Mouse (Mus musculus) heart, postnatal 14 days (tissue): ENCODE results near the gene Nedd9. TPM values are rescaled to one million over a fixed set of nuclear protein-coding genes. Genes with fewer than 3 reads are reported as not detected.

Source experiments
- DNase-seq, 2 experiments: peaks; one replicate each; pipeline ENCODE4 v3.0.0; 2021 to 2022
- intact Hi-C: fragments of 180-260 bp; cut with DNase I; formaldehyde crosslinking; loops from one replicate; pipeline ENCODE4 v1.15.1; 2025
- total RNA-seq, 2 experiments: library from RNA; stranded (reverse); gene quantifications; 2 replicates each; pipeline ENCODE4 v1.2.3; 2021

Nedd9 gene
- total RNA-seq, 2 experiments from 2014 or later, result 29.3 to 35.2 TPM

GRCm38 (mm10) chr13:41330051-41330450 lies 157.1 kb downstream of the Nedd9 start:
- DNase-seq, result no peak
- intact Hi-C loops, result no loop called here

- DNase-seq, result no peak
- intact Hi-C loops, result no loop called here
Measured at GRCm38 (mm10) chr13:41328481-41328880, 158.7 kb downstream of the Nedd9 start.

GRCm38 (mm10) chr13:41327546-41327945 lies 159.6 kb downstream of the Nedd9 start:
- DNase-seq, result no peak
- intact Hi-C loops, result no loop called here

DNA sequence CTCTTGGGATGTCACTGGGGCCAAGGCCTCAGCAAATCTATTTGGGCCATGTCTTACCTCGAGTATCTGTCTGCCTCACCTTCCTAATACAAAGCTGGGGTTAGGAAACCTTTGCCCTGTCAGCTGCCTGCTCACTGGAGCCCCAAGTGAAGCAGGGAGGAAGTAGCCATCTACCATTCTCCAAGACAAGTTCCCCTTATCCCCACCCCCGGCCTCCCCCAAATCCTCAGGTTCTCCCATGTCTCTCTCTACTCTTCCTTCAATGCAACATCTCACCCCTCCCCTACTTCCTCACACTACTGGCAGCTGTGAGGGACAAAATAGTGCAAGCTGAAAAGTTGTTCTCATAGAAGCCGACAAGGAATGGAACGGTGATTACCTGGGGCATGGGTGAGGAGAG lies 161.0 kb downstream of the Nedd9 start:
- no peak for DNase-seq
- intact Hi-C loops, result no loop called here

- intact Hi-C loops, result no loop called here
- DNase-seq, result no peak
Measured at GRCm38 (mm10) chr13:41325346-41325745, 161.8 kb downstream of the Nedd9 start.

DNA sequence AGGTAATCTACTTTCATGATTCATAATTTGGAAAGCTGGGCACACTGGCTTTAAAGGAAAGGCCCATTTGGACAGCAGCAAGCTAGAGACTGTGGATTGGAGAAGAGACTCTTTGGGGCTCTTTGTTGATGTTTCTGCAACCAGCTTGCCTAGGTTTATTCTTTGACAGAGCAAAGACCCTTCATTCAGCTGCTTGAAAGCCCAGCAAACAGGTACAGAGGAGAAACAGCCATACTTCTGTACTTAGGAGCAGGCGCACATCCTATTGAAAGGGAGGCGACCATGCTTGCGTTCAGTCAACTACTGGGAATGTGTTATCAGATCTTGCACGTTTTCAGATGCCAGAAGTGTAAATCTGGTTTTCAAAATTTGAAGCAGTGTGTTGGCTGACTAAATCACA lies 162.5 kb downstream of the Nedd9 start:
- DNase-seq, result no peak
- intact Hi-C loops, result no loop called here

DNA sequence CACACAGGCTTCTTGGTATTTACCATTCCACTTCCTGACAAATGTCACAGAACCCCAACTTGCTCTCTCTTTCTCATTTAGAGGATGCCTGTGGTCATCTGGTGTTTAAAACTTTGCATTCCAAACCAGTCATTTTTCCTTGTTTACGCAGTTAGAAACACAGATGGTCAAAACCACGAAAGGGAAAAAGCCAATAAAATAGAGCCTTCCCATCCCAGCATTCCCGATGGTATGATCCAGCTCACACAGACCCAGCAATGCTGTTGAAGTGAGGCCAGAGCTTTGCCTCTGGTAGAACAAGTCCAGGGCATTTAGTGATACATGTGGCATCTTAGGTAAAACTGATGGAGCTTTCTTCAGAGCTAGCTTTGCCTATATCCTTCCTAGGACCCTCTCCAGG lies 165.7 kb downstream of the Nedd9 start:
- intact Hi-C loops, result no loop called here
- DNase-seq, result no peak

- no peak for DNase-seq
- intact Hi-C loops, result no loop called here
Measured at GRCm38 (mm10) chr13:41320749-41321148, 166.4 kb downstream of the Nedd9 start.

- intact Hi-C loops, result loop anchor here (1.0 to 5.0 kb wide), 2 partner anchors 35 to 57 kb away; no protein-coding TSS in a partner anchor
- peak; percentile 82 to 92 for DNase-seq
Measured at GRCm38 (mm10) chr13:41302716-41303115, 184.4 kb downstream of the Nedd9 start.

GRCm38 (mm10) chr13:41300037-41300436 lies 187.1 kb downstream of the Nedd9 start:
- intact Hi-C loops, result loop anchor here (5.0 kb wide), 1 partner anchor 37 kb away; no protein-coding TSS in a partner anchor

GRCm38 (mm10) chr13:41298996-41299395 lies 188.2 kb downstream of the Nedd9 start:
- intact Hi-C loops, result no loop called here
- DNase-seq, result no peak

More at GRCm38 (mm10) chr13:41300037-41300436, 187.1 kb downstream of the Nedd9 start:
- DNase-seq, result no peak

DNA sequence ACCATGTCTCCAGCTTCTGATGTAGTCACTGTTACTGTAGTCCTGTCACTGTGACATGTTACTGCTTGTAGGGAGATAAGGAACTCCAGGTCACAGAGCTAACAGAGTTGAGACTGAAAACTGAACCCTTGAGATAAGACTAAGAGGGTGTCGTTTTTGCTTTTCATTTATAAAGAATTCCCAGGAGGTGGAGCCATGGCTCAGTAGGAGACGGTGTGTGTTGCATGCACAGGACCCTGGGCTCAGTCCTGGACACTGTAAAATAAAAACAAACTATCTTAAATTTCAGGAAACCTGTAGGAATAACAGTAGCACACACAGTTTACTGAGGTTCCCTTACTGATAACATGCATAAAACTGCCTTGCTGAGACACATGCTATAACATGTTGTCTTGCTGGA lies 188.6 kb downstream of the Nedd9 start:
- DNase-seq, result no peak

GRCm38 (mm10) chr13:41296396-41296795 lies 190.8 kb downstream of the Nedd9 start:
- DNase-seq, result no peak

More for the DNA sequence above, 188.6 kb downstream of the Nedd9 start:
- intact Hi-C loops, result no loop called here

GRCm38 (mm10) chr13:41295886-41296285 lies 191.3 kb downstream of the Nedd9 start:
- intact Hi-C loops, result no loop called here
- no peak for DNase-seq

More at GRCm38 (mm10) chr13:41296396-41296795, 190.8 kb downstream of the Nedd9 start:
- intact Hi-C loops, result no loop called here

DNA sequence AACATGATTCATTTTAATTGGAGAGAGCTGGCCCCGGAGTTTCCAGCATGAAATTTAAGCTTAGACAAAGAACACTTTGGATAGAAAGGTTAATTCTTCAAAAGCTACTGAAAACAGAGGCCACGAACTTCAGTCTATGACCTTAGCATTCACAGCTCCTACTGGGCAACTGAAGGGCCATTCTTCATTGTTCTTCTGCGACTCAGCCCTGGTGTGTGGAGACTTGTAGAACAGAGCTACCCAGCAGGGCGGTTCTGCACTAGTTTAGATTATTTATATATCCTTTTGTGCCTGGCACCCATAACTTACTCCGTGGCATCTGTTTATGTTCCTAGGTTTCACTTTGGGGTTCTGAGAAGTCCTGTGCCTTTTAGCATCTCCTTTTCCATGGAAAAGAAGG lies 193.6 kb downstream of the Nedd9 start:
- intact Hi-C loops, result no loop called here
- DNase-seq, result no peak

DNA sequence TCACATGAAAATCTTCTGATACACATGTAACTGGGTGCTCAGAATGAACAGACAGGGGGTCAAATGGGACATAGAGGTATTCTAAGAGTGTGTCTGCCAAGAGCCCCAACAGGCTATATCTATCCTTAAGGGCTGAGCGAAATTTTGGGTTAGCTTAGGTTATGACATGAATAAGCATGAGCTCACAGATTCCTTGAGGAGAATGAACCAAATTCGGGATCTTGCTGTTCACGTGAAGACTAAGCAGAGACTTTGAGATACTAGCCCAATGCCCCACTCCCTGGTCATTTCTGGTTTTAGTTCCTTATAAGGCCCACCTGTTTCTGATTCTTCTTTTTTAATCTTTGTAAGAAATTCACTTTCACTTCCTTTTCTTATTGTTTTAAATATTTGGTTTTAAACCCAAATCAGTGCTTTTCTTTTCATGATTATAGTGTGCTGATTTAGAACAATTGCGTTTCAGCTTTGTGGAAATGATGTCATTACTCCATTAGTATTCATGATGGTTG lies 195.6 kb downstream of the Nedd9 start:
- DNase-seq, result no peak
- intact Hi-C loops, result no loop called here

GRCm38 (mm10) chr13:41286285-41286684 lies 200.9 kb downstream of the Nedd9 start:
- intact Hi-C loops, result no loop called here
- DNase-seq, result no peak

DNA sequence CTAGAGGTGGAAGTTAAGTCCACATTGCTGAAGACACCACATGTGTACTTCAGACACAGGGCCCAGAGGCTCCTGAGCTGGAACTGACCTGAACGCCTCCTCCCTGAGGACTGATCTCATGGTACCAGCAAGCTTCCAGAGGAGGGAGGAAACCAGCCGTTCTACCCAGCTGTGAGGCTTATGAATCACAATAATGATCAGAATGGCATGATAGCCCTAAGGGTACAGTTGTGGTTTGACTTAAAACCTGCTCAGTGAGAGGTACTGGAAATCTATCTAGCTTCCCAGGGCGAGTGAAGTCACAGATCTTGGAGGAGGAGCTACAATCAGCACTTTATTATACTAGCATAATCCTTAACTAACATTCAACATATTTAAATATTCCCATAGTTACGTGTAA lies 201.7 kb downstream of the Nedd9 start:
- DNase-seq, result no peak
- intact Hi-C loops, result no loop called here

DNA sequence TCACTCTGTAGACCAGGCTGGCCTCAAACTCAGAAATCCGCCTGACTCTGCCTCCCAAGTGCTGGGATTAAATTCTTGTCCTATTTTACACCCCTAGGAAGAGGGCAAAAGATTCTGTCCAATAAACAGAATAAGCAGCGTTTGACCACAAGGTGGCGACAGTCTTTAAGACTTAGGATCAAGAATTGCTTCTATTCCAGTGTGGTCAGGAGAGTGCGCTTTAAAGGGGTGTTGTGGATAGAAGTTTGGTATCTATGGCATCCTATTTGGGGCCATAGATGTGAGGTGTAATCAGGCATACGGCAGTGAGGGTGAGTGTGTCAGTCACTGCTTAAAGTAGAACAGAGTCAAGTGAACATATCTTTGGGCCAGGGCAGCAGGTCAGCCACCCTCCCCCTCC lies 203.9 kb downstream of the Nedd9 start:
- peak; percentile 71 to 88 for DNase-seq
- intact Hi-C loops, result loop anchor here (1.0 kb wide), 1 partner anchor 289 kb away; no protein-coding TSS in a partner anchor

GRCm38 (mm10) chr13:41280696-41281095 lies 206.5 kb downstream of the Nedd9 start:
- intact Hi-C loops, result no loop called here

GRCm38 (mm10) chr13:41273927-41274650 lies 213.1 kb downstream of the Nedd9 start, which contains the start of gene Gm17364:
Gene Gm17364, minus strand, starts transcription at chr13:41273977.
- DNase-seq, result no peak
- intact Hi-C loops, result no loop called here

More at GRCm38 (mm10) chr13:41280696-41281095, 206.5 kb downstream of the Nedd9 start:
- no peak for DNase-seq

DNA sequence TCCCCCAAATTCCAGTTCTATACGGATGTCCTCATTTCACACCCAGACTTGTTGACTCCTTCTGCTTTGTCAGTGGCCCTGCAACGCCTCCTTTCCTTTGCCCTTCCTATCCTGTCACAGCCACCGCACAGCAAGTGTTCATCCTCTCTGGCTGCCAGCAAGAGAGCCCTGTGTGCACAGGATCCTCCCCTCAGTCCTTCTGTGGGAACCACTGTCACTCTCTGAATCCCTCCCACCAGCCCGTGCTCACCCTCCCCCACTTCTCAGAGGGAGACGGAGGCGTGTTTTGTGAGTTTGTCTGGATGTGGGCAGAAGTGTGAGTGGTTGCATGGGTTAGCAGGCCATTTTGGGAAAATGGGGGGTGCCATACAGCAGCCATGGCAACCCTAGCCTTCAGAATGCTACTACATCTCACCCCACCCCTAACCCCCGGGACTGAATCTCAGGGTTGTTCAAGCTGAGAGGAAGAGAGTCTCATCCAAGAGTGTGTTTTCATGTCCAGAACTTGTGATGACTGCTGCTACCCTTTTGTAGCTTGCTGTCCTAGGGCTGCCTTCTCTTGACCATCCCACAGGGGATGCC lies 219.2 kb downstream of the Nedd9 start:
- intact Hi-C loops, result no loop called here

More for the DNA sequence above, 219.2 kb downstream of the Nedd9 start:
- no peak for DNase-seq
